Mouse (Mus musculus) neural tube, embryonic 13.5 days (tissue): ENCODE measurements around the gene AC161166.1. TPM values are rescaled to one million over a fixed set of nuclear protein-coding genes. Genes with fewer than 3 reads are reported as not detected.

Experiments used
- ATAC-seq: fragments of 200-750 bp; cut with Nextera tagmentation; 2 replicates; pipeline ENCODE4 v1.8.0; 2017; ENCODE audit warnings: low read depth, mild to moderate bottlenecking, moderate TSS enrichment, moderate library complexity
- H3K27ac ChIP-seq: fragments of 300-500 bp; sonication (generic); replicated peaks from 2 replicates; pipeline ENCODE4 v1.5.1; 2015; ENCODE audit warnings: moderate library complexity, mild to moderate bottlenecking, inconsistent platforms
- H3K27me3 ChIP-seq: fragments of 300-500 bp; sonication (generic); 2 replicates; pipeline ENCODE4 v1.6.1; 2015; ENCODE audit warnings: mild to moderate bottlenecking, inconsistent platforms
- H3K36me3 ChIP-seq: fragments of 300-500 bp; sonication (generic); 2 replicates; pipeline ENCODE4 v1.6.1; 2015; ENCODE audit warnings: mild to moderate bottlenecking, inconsistent platforms
- H3K4me1 ChIP-seq: fragments of 300-500 bp; sonication (generic); replicated peaks from 2 replicates; pipeline ENCODE4 v1.6.1; 2015; ENCODE audit warnings: inconsistent platforms
- H3K4me2 ChIP-seq: fragments of 300-500 bp; sonication (generic); 2 replicates; pipeline ENCODE4 v1.6.1; 2015; ENCODE audit warnings: inconsistent platforms, mild to moderate bottlenecking, moderate library complexity
- H3K4me3 ChIP-seq: fragments of 300-500 bp; sonication (generic); 2 replicates; pipeline ENCODE4 v1.5.1; 2015; ENCODE audit warnings: mild to moderate bottlenecking, inconsistent platforms
- H3K9ac ChIP-seq: fragments of 300-500 bp; sonication (generic); 2 replicates; pipeline ENCODE4 v1.6.1; 2015; ENCODE audit warnings: moderate library complexity, mild to moderate bottlenecking, inconsistent platforms
- H3K9me3 ChIP-seq: fragments of 300-500 bp; sonication (generic); 2 replicates; pipeline ENCODE4 v1.6.1; 2016; ENCODE audit warnings: inconsistent platforms
- WGBS: fragments of 180-500 bp; shearing (Covaris S2); methylation state at CpG from one replicate; pipeline ENCODE4 v1.1.7; 2015; 5-methylcytosine and 5-hydroxymethylcytosine counted together
- polyA plus RNA-seq: library from polyadenylated mRNA; unstranded; fragments of >200 nt; fragmentation: Nextera tagmentation; extraction: Ambion mirVana; gene quantifications from 2 replicates; pipeline ENCODE4 v1.2.1, GENCODE M21; 2015

AC161166.1 gene
- polyA plus RNA-seq, 1 experiment from 2014 or later, result 1.5 TPM

- ATAC-seq, result no peak
- H3K4me2 ChIP-seq, result no peak overlapping the region
- H3K4me3 ChIP-seq, result no peak overlapping the region
- WGBS, result 95% methylated on average over 7 of the region's 7 CpGs
- peaks cover 6% of the 10 kb centered on the region for H3K4me1 ChIP-seq
- no peak overlapping the region for H3K27ac ChIP-seq
- no peaks in the 10 kb centered on the region for H3K36me3 ChIP-seq
- H3K9ac ChIP-seq, result no peak overlapping the region
- H3K27me3 ChIP-seq, result no peaks in the 10 kb centered on the region
- H3K9me3 ChIP-seq, result no peaks in the 10 kb centered on the region
These were observed 41.9 kb downstream of the AC161166.1 start for GRCm38 (mm10) chr7:24470356-24470755.

GRCm38 (mm10) chr7:24469126-24469525 lies 43.1 kb downstream of the AC161166.1 start:
- Histone ChIP-seq H3K36me3 (no peaks in the 10 kb centered on the region), H3K4me3 (no peak overlapping the region), H3K27ac (no peak overlapping the region), H3K27me3 (no peaks in the 10 kb centered on the region), H3K4me2 (no peak overlapping the region), H3K9me3 (no peaks in the 10 kb centered on the region), H3K4me1 (0 out of 2 replicates have a peak, but pooled peaks cover under 1% of the 10 kb centered on the region), H3K9ac (no peak overlapping the region)
- no peak for ATAC-seq
- 80% methylated on average over 3 of the region's 3 CpGs for WGBS

GRCm38 (mm10) chr7:24467886-24468285 lies 44.4 kb downstream of the AC161166.1 start:
- ATAC-seq, result no peak
- Histone ChIP-seq H3K4me1 (peaks cover 4% of the 10 kb centered on the region), H3K27me3 (peaks cover under 1% of the 10 kb centered on the region; the same call in 1 of the 2 replicates), H3K9me3 (no peaks in the 10 kb centered on the region), H3K4me2 (no peak overlapping the region), H3K27ac (no peak overlapping the region), H3K9ac (no peak overlapping the region), H3K36me3 (no peaks in the 10 kb centered on the region), H3K4me3 (no peak overlapping the region)
- WGBS, result 89% methylated on average over 5 of the region's 5 CpGs

GRCm38 (mm10) chr7:24466835-24467234 lies 45.4 kb downstream of the AC161166.1 start:
- no peak overlapping the region for H3K9ac ChIP-seq
- no peak overlapping the region for H3K4me3 ChIP-seq
- H3K27me3 ChIP-seq, result peaks cover 6% of the 10 kb centered on the region; the same call in 1 of the 2 replicates
- ATAC-seq, result no peak
- 93% methylated on average over 6 of the region's 6 CpGs for WGBS
- no peak overlapping the region for H3K27ac ChIP-seq
- H3K36me3 ChIP-seq, result no peaks in the 10 kb centered on the region
- H3K4me2 ChIP-seq, result no peak overlapping the region
- H3K4me1 ChIP-seq, result peaks cover 11% of the 10 kb centered on the region
- no peaks in the 10 kb centered on the region for H3K9me3 ChIP-seq

- no peak within 1 kb of the TSS for H3K27ac ChIP-seq
- peak within 1 kb of the TSS; percentile 43; the same call in 1 of the 2 replicates for H3K9ac ChIP-seq
- peaks cover 6% of the 10 kb centered on the region; the same call in 1 of the 2 replicates for H3K27me3 ChIP-seq
- H3K4me2 ChIP-seq, result peak within 1 kb of the TSS; percentile 37
- WGBS, result 5% methylated on average over 25 of the region's 27 CpGs
- no peaks in the 10 kb centered on the region for H3K36me3 ChIP-seq
- H3K9me3 ChIP-seq, result no peaks in the 10 kb centered on the region
- peak within 1 kb of the TSS; percentile 13 for H3K4me3 ChIP-seq
- peak; percentile 55; the same call in 1 of the 2 replicates for ATAC-seq
- peaks cover 11% of the 10 kb centered on the region for H3K4me1 ChIP-seq
These were observed 49.6 kb downstream of the AC161166.1 start, which contains the start of gene Plaur for GRCm38 (mm10) chr7:24462388-24463319. Gene Plaur (plus strand): TSS chr7:24462484.

GRCm38 (mm10) chr7:24461376-24462051 lies 50.7 kb downstream of the AC161166.1 start:
- no peak for ATAC-seq
- no peak overlapping the region for H3K4me2 ChIP-seq
- H3K27me3 ChIP-seq, result peaks cover 6% of the 10 kb centered on the region; the same call in 1 of the 2 replicates
- H3K9me3 ChIP-seq, result no peaks in the 10 kb centered on the region
- H3K27ac ChIP-seq, result no peak overlapping the region
- no peaks in the 10 kb centered on the region for H3K36me3 ChIP-seq
- no peak overlapping the region for H3K4me3 ChIP-seq
- WGBS, result 62% methylated on average over 14 of the region's 14 CpGs
- peaks cover 11% of the 10 kb centered on the region for H3K4me1 ChIP-seq
- no peak overlapping the region for H3K9ac ChIP-seq

Other genes with a start within 250 kb of the AC161166.1 start
- gene Zfp93, start 242.0 kb downstream of the AC161166.1 start, polyA plus RNA-seq, result 6.9 and 7.6 TPM in 2 replicates
- gene Zfp61, start 211.2 kb downstream of the AC161166.1 start, polyA plus RNA-seq, result 39.8 and 49.2 TPM in 2 replicates
- gene Zfp94, start 195.8 kb downstream of the AC161166.1 start, polyA plus RNA-seq, result 18.2 and 19.2 TPM in 2 replicates
- 0.31 TPM in 1 of 2 replicates, not detected in the other for gene Tescl, start 178.5 kb downstream of the AC161166.1 start, polyA plus RNA-seq
- not detected in 2 replicates for gene Lypd5, start 163.3 kb downstream of the AC161166.1 start, polyA plus RNA-seq
- gene Kcnn4, start 142.2 kb downstream of the AC161166.1 start, polyA plus RNA-seq, result 2.1 and 2.2 TPM in 2 replicates
- 36.2 and 37.7 TPM in 2 replicates for gene Smg9, start 112.8 kb downstream of the AC161166.1 start, polyA plus RNA-seq
- not detected in 2 replicates for gene Irgc1, start 60.2 kb downstream of the AC161166.1 start, polyA plus RNA-seq
- 1.3 and 2.2 TPM in 2 replicates for gene Plaur, start 50.0 kb downstream of the AC161166.1 start, polyA plus RNA-seq
- gene Cadm4, start 30.4 kb downstream of the AC161166.1 start, polyA plus RNA-seq, result 56.3 and 71.3 TPM in 2 replicates
- gene Zfp428, start 5.4 kb downstream of the AC161166.1 start, polyA plus RNA-seq, result 243 and 251 TPM in 2 replicates
- gene Irgq, start 18.2 kb upstream of the AC161166.1 start, polyA plus RNA-seq, result 20.9 and 21.2 TPM in 2 replicates
- not detected in 2 replicates for gene Pinlyp, start 33.7 kb upstream of the AC161166.1 start, polyA plus RNA-seq
- gene Xrcc1, start 33.8 kb upstream of the AC161166.1 start, polyA plus RNA-seq, result 66.3 and 79.2 TPM in 2 replicates
- 18.1 and 21.9 TPM in 2 replicates for gene Ethe1, start 75.1 kb upstream of the AC161166.1 start, polyA plus RNA-seq
- 7.7 and 8.4 TPM in 2 replicates for gene Zfp575, start 75.2 kb upstream of the AC161166.1 start, polyA plus RNA-seq
- not detected in 2 replicates for gene Phldb3, start 98.3 kb upstream of the AC161166.1 start, polyA plus RNA-seq
- gene Lypd3, start 124.1 kb upstream of the AC161166.1 start, polyA plus RNA-seq, result 0.22 and 0.23 TPM in 2 replicates
- gene Tex101, start 164.2 kb upstream of the AC161166.1 start, polyA plus RNA-seq, result not detected in 2 replicates
- gene BC049730, start 196.8 kb upstream of the AC161166.1 start, polyA plus RNA-seq, result not detected in 2 replicates
- gene Gm4763, start 214.5 kb upstream of the AC161166.1 start, polyA plus RNA-seq, result not detected in 2 replicates
- gene Cd177, start 247.9 kb upstream of the AC161166.1 start, polyA plus RNA-seq, result 0.21 and 0.33 TPM in 2 replicates